Mouse (Mus musculus): ENCODE data around the gene Frmd8.

DNA sequence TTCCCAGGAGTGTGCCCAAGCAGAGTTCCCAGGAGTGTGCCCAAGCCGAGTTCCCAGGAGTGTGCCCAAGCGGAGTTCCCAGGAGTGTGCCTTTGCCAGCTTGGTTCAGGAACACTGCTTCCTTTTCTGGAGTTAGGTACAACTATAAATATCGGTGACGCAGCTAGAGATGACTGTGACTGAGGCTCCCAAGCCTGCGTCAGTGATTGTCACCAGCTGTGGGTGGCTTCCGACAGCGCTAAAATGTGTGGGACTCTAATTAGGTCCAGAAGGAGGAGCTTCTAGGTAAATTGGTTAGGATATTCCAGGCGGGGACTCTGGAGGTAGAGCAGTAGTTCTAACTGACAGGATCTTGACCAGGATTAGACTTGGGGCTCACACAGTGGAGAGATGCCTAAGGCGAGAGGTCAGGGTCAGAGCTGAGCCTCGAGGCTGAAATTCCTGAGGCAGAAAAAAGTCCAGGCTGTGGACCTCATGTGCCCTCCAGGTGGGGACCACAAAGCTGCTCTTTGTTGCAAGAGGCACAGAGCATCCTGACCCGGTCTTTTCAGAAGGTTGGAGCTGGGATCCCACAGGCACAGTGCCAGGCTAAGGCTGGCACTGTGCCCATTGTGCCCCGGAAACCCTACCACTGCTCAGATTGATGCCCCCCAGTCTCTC lies 52.8 kb downstream of the Frmd8 start:
- TF ChIP-seq CTCF (conservative IDR thresholded peaks at IDR 0.05; ENCODE audit: insufficient read depth, insufficient read length, low read depth, low read length) (no peak), POLR2A (IDR thresholded peaks at IDR 0.05; ENCODE audit: low read depth, low read length) (peak; percentile 9)

Measured in kidney, adult 2 months (tissue).